Mouse (Mus musculus): ENCODE results near the gene Klrc1.
"Not testable (repeated sequence)": the region's sequence is repeated elsewhere in the genome, so short reads cannot be mapped to it uniquely, and the experiment has no call there.

Klrc1 gene

GRCm38 (mm10) chr6:129678873-129679272 is at the start of gene Klrc1:
Klrc1 (minus strand) TSS chr6:129678973.
- no peak for DNase-seq

- no peak for DNase-seq
Observed at GRCm38 (mm10) chr6:129727237-129727636, 48.5 kb upstream of the Klrc1 start.

- no peak for DNase-seq
Observed at GRCm38 (mm10) chr6:129721390-129721789, 42.6 kb upstream of the Klrc1 start.

- no peak for DNase-seq
Observed at GRCm38 (mm10) chr6:129720487-129720886, 41.7 kb upstream of the Klrc1 start.

GRCm38 (mm10) chr6:129717032-129717431 is 38.3 kb upstream of the Klrc1 start, which contains the start of gene Klri1:
Klri1 (minus strand) TSS chr6:129717132.
- no peak for DNase-seq

GRCm38 (mm10) chr6:129713566-129713965 is 34.8 kb upstream of the Klrc1 start:
- DNase-seq: no peak

- not testable (repeated sequence) for DNase-seq
Observed at GRCm38 (mm10) chr6:129691436-129691835, 12.7 kb upstream of the Klrc1 start.

- DNase-seq: no peak
Observed at GRCm38 (mm10) chr6:129680379-129680778, 1.6 kb upstream of the Klrc1 start.

- DNase-seq: not testable (repeated sequence)
Observed at GRCm38 (mm10) chr6:129661301-129661700, 17.5 kb downstream of the Klrc1 start.

GRCm38 (mm10) chr6:129660589-129660988 is 18.2 kb downstream of the Klrc1 start, which contains the start of gene Klrc2:
Klrc2 (minus strand) TSS chr6:129660689.
- not testable (repeated sequence) for DNase-seq

GRCm38 (mm10) chr6:129644054-129644453 is 34.7 kb downstream of the Klrc1 start:
- not testable (repeated sequence) for DNase-seq

GRCm38 (mm10) chr6:129643237-129643636 is 35.5 kb downstream of the Klrc1 start, which contains the start of gene Klrc3:
Klrc3 (minus strand) TSS chr6:129643337.
- not testable (repeated sequence) for DNase-seq

GRCm38 (mm10) chr6:129631046-129631445 is 47.7 kb downstream of the Klrc1 start:
- not testable (repeated sequence) for DNase-seq

- DNase-seq: no peak
Observed at GRCm38 (mm10) chr6:129623735-129624134, 55.0 kb downstream of the Klrc1 start, which contains the start of gene Klrk1. Klrk1 (minus strand) TSS chr6:129623864.

Data from lung, postnatal 4 days (tissue).